Comparison of ENCODE assay signal across 14 mouse cellular contexts in genomic region chr14:34449807-34450206, GRCm38 (mm10). TPM values are rescaled to one million over a fixed set of nuclear protein-coding genes. Genes with fewer than 3 reads are reported as not detected.
DNase-seq lines count a peak whose midpoint lies in the region; ATAC-seq and TF ChIP-seq lines count a peak whose summit lies in the region.
"Had no signal": no experiment of that assay in that cellular context is flagged by ENCODE, and none has a peak within 500 bp of the region (broad histone marks: within the 10 kb centered on the region; RNA-seq: fewer than 3 reads in every experiment).

No protein-coding gene starts in this region.

- no peaks in the 10 kb centered on the region for H3K27me3 ChIP-seq in hindbrain, embryonic 11.5 days (ENCODE audit: control insufficient read depth, insufficient read depth, low read length)
- H3K27me3 ChIP-seq in hindbrain, embryonic 14.5 days (ENCODE audit: control insufficient read depth, insufficient read depth, low read length): no peaks in the 10 kb centered on the region
- H3K27me3 ChIP-seq in kidney, adult 2 months (replicated peaks; ENCODE audit: control insufficient read depth, insufficient read depth, low read length): no peaks in the 10 kb centered on the region
- no peaks in the 10 kb centered on the region for H3K27me3 ChIP-seq in lung, embryonic 14.5 days (ENCODE audit: insufficient read depth, low read length)
- H3K27me3 ChIP-seq: heart, embryonic 13.5 days; hindbrain, embryonic 13.5 days; liver, embryonic 12.5 days had no signal

- H3K4me2 ChIP-seq in hindbrain, embryonic 11.5 days (replicated peaks; ENCODE audit: low read depth, low read length): no peak overlapping the region
- no peak overlapping the region for H3K4me2 ChIP-seq in hindbrain, embryonic 14.5 days (replicated peaks)
- H3K4me2 ChIP-seq in lung, embryonic 14.5 days: no peak overlapping the region
- H3K4me2 ChIP-seq: heart, embryonic 13.5 days; hindbrain, embryonic 13.5 days; liver, embryonic 12.5 days had no signal

- peaks cover 6% of the 10 kb centered on the region; the same call in 1 of the 2 replicates for H3K36me3 ChIP-seq in hindbrain, embryonic 11.5 days (ENCODE audit: control insufficient read depth, insufficient read depth, low read length)
- H3K36me3 ChIP-seq in hindbrain, embryonic 14.5 days (replicated peaks; ENCODE audit: control insufficient read depth, insufficient read depth): peaks cover 12% of the 10 kb centered on the region
- H3K36me3 ChIP-seq in kidney, adult 2 months (ENCODE audit: control insufficient read depth, insufficient read depth, low read length): no peaks in the 10 kb centered on the region; the same call in 1 of the 2 replicates
- H3K36me3 ChIP-seq in lung, embryonic 14.5 days (ENCODE audit: insufficient read depth): peaks cover 12% of the 10 kb centered on the region

- H3K27ac ChIP-seq in hindbrain, embryonic 11.5 days (ENCODE audit: low read depth, low read length): no peak overlapping the region; the same call in 1 of the 2 replicates
- H3K27ac ChIP-seq in hindbrain, embryonic 14.5 days: no peak overlapping the region
- H3K27ac ChIP-seq in kidney, adult 2 months (ENCODE audit: insufficient read depth, low read depth, low read length): no peak overlapping the region
- no peak overlapping the region for H3K27ac ChIP-seq in lung, embryonic 14.5 days (ENCODE audit: low read depth)
- H3K27ac ChIP-seq: heart, embryonic 13.5 days; hindbrain, embryonic 13.5 days; liver, embryonic 12.5 days had no signal

- no peak for TF ChIP-seq CTCF in kidney, adult 2 months (conservative IDR thresholded peaks at IDR 0.05; ENCODE audit: insufficient read depth, insufficient read length, low read depth, low read length)
- no peak for TF ChIP-seq CTCF in lung, embryonic 14.5 days (IDR thresholded peaks at IDR 0.05; ENCODE audit: low read depth)

- peak; percentile 33; the same call in 1 of the 2 replicates for ATAC-seq in hindbrain, embryonic 11.5 days (ENCODE audit: low FRiP score)
- no peak for ATAC-seq in hindbrain, embryonic 14.5 days (ENCODE audit: low FRiP score)
- no peak for ATAC-seq in lung, embryonic 14.5 days (ENCODE audit: insufficient read depth)
- ATAC-seq: CD4-positive, CD25-positive, alpha-beta regulatory T cell, adult 4 months; liver, embryonic 12.5 days had no signal

- no peak overlapping the region for H3K4me3 ChIP-seq in hindbrain, embryonic 11.5 days (ENCODE audit: low read depth, low read length)
- no peak overlapping the region for H3K4me3 ChIP-seq in hindbrain, embryonic 14.5 days (replicated peaks; ENCODE audit: low read length)
- no peak overlapping the region for H3K4me3 ChIP-seq in kidney, adult 2 months (ENCODE audit: insufficient read depth, low read depth, low read length)
- H3K4me3 ChIP-seq in lung, embryonic 14.5 days (ENCODE audit: low read depth, low read length): no peak overlapping the region
- H3K4me3 ChIP-seq: heart, embryonic 13.5 days; hindbrain, embryonic 13.5 days; liver, embryonic 12.5 days; myocyte had no signal

- 40% methylated on average over 9 of the region's 9 CpGs for WGBS in hindbrain, embryonic 11.5 days
- WGBS in hindbrain, embryonic 14.5 days: 45% methylated on average over 9 of the region's 9 CpGs
- WGBS in kidney, adult 2 months: 33% methylated on average over 9 of the region's 9 CpGs
- WGBS in lung, embryonic 14.5 days: 64% methylated on average over 9 of the region's 9 CpGs

- TF ChIP-seq POLR2A in kidney, adult 2 months (IDR thresholded peaks at IDR 0.05; ENCODE audit: low read depth, low read length): no peak

- H3K4me1 ChIP-seq in hindbrain, embryonic 11.5 days (replicated peaks; ENCODE audit: control insufficient read depth, insufficient read depth, low read length): peaks cover 2% of the 10 kb centered on the region; the same call in 1 of the 2 replicates
- H3K4me1 ChIP-seq in hindbrain, embryonic 14.5 days (replicated peaks; ENCODE audit: control insufficient read depth, insufficient read depth, low read length): peaks cover 13% of the 10 kb centered on the region
- no peaks in the 10 kb centered on the region; the same call in 1 of the 2 replicates for H3K4me1 ChIP-seq in kidney, adult 2 months (ENCODE audit: control insufficient read depth, insufficient read depth, low read length)
- no peaks in the 10 kb centered on the region for H3K4me1 ChIP-seq in lung, embryonic 14.5 days (ENCODE audit: insufficient read depth)
- H3K4me1 ChIP-seq: liver, embryonic 12.5 days had no signal

- no peak overlapping the region for H3K9ac ChIP-seq in hindbrain, embryonic 11.5 days (ENCODE audit: low read depth, low read length)
- no peak overlapping the region for H3K9ac ChIP-seq in hindbrain, embryonic 14.5 days
- H3K9ac ChIP-seq in lung, embryonic 14.5 days: no peak overlapping the region
- H3K9ac ChIP-seq: heart, embryonic 13.5 days; hindbrain, embryonic 13.5 days; liver, embryonic 12.5 days had no signal

- no peaks in the 10 kb centered on the region for H3K9me3 ChIP-seq in hindbrain, embryonic 11.5 days (ENCODE audit: control insufficient read depth, low read length)
- no peaks in the 10 kb centered on the region for H3K9me3 ChIP-seq in hindbrain, embryonic 14.5 days (ENCODE audit: control insufficient read depth, low read length)
- H3K9me3 ChIP-seq in lung, embryonic 14.5 days (ENCODE audit: low read depth, low read length): no peaks in the 10 kb centered on the region
- H3K9me3 ChIP-seq: heart, embryonic 13.5 days; hindbrain, embryonic 13.5 days; liver, embryonic 12.5 days had no signal

- DNase-seq in hindbrain, embryonic 11.5 days (ENCODE audit: low spot score): peak; percentile 31
- no peak for DNase-seq in hindbrain, embryonic 14.5 days (ENCODE audit: low spot score)
- DNase-seq in embryo, embryonic 10 days (ENCODE audit: low spot score): peak; percentile 67
- peak; percentile 65 for DNase-seq in kidney, adult 2 months
- DNase-seq in lung, embryonic 14.5 days: peak; percentile 9
- DNase-seq in right cerebral cortex, adult 2 months (ENCODE audit: low spot score in 2 of 2): no peak
- no peak for DNase-seq in MN1 (ENCODE audit: low spot score)
- no peak for DNase-seq in gastrocnemius, postnatal 10 days
- DNase-seq: cerebellum, postnatal 25 days had no signal

RNA-seq across cellular contexts. Expression of gene Bmpr1a, which starts 53.3 kb away (rescaled TPM):
- 44.9 and 48.9 TPM in 2 replicates for polyA plus RNA-seq in hindbrain, embryonic 11.5 days (2014; fragmentation: Nextera tagmentation; extraction: Ambion mirVana)
- 25.7 and 26.3 TPM in 2 replicates for polyA plus RNA-seq in hindbrain, embryonic 14.5 days (2014; fragmentation: Nextera tagmentation; extraction: Ambion mirVana)
- polyA plus RNA-seq in kidney, adult 2 months (2012; rRNA removed): 11.0 and 11.4 TPM in 2 replicates
- polyA plus RNA-seq in lung, embryonic 14.5 days (2014; fragmentation: Nextera tagmentation; extraction: Ambion mirVana): 51.1 and 52.7 TPM in 2 replicates
- total RNA-seq in gastrocnemius, postnatal 10 days (2021): 100 to 1,000 TPM in 1 of 2 experiments, 10 to 100 TPM in 1; 92.4 to 102 TPM

Comparison
In these comparisons a context has a peak if more than half of its experiments do, and no peak if none do; other contexts are left out.
1. DNase-seq: peak in hindbrain, embryonic 11.5 days (single experiment), embryo, embryonic 10 days (single experiment), kidney, adult 2 months (single experiment) and lung, embryonic 14.5 days (single experiment); none in hindbrain, embryonic 14.5 days (single experiment), right cerebral cortex, adult 2 months (0 of 2), MN1 (single experiment) and gastrocnemius, postnatal 10 days (single experiment).